Mouse (Mus musculus): ENCODE data around the gene Kif23.

The Kif23 gene

DNA sequence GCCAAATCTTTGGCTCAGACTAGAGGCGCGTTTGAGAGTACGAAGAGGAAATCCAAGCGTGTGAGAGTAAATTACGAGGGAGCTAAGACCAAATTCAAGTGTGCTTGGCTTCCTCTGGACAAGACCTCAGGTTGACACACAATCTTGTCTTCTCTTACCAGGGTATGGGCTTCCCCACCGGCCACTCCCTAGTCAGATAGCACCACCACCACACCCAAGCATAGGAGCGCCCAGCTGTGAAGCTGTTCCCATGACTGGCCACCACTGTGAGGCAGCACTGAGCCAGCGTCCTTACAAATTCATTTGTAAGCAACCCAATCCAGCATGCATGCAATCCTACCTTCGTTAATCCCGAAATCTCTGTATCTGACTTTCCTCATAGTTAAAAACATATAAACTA, 39.7 kb downstream of the Kif23 start:
- DNase-seq (ENCODE audit: low spot score in 2 of 2) = peak; percentile 35 to 52

DNA sequence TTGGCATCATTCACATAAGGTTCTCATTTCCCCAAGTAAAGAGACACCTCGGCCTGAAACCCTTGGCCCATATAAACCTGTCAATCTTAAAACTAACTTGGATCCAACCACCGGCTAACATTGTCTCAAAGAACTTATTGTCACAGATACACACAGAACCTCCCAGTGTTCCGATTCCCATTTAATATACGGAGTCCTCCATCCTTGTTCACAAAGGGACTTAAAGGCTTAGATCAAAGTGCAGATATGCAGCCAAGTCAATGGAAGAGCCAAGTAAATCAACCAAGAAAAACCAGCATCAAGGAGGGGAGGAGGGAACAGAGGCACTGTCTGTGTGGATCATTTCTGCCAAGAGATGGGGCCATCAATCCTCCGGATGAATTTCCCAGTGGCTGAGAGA, 41.0 kb downstream of the Kif23 start:
- no peak for DNase-seq (ENCODE audit: low spot score in 2 of 2)

DNA sequence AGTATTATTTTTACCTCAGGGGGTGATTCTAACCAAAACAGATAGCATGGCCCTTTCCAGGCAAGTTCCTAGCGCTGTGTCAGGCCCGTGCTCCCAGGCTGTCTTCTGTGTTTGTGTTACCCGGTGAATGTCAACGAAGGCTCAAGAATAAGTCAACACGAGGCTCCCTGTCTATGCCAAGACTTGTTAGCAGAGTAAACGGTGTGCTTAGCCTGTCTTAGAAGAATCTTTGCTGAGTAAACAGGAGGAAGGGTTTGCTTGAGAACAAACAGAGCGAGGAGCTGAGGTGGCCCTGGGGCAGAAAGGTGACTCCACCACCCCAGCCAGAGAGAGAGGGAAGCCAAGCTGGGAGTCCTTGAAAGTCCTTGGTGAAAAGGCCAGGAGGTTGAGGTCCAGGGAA, 42.4 kb downstream of the Kif23 start:
- DNase-seq (ENCODE audit: low spot score in 2 of 2) = no peak

DNA sequence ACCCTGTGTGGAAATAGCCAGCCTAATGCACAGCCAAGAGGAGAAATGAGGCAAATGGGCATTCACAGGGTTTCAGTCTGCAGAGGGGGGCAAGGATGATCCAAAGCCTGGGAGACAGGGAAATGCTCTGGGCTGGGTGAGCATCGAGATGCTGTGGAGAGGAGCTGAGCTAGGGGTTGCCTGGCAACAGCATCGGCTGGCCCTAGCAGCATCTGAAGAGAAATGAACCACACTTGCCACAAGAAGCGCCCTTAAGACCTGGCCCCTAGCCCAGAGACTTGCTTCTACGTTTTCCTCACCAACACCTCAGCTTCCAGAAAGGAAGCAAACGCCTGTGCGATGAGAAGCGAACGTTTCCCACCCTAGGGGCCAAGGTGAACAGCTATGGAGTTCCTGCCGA, 44.1 kb downstream of the Kif23 start:
- no peak for DNase-seq (ENCODE audit: low spot score in 2 of 2)

DNA sequence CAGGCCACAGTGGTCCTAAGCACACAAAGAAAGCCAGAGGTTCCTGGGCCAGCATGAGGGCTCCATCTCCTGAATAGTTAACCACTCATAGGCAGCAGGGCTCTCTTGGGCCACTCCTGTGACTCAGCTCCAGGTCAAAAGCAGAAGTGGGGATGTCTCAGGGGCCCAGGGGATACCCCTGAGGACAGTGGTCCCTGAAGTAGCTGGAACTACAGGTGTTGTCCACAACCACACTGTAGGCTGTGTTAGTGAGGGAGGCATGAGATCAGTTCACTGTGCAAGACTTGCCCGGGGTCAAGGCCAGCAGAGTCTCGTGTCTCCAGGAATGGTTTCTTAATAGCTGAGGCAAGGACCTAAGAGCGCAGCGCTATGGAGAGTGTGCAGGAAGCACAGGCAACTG, 45.0 kb downstream of the Kif23 start:
- DNase-seq (ENCODE audit: low spot score in 2 of 2) = no peak

DNA sequence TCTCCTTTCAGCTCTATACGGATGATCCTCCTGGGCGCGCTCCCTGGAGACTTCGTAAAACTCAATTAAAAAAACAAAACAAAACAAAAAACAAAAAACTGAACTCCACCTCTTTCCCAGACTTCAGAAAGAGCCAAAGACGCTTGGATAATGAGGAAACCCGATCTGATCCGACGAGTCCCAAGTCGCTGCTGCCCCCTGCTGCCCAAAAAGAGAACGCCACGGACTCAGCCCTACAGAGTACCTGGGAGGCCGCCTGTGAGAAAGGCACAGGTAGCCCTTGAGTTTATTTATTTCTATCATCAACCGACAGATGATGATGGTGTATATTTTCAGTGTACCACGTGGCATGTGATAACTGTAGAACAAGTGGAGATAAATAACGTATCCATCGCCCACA, 46.8 kb downstream of the Kif23 start:
- peak; percentile 53 to 67 for DNase-seq (ENCODE audit: low spot score in 2 of 2)

DNA sequence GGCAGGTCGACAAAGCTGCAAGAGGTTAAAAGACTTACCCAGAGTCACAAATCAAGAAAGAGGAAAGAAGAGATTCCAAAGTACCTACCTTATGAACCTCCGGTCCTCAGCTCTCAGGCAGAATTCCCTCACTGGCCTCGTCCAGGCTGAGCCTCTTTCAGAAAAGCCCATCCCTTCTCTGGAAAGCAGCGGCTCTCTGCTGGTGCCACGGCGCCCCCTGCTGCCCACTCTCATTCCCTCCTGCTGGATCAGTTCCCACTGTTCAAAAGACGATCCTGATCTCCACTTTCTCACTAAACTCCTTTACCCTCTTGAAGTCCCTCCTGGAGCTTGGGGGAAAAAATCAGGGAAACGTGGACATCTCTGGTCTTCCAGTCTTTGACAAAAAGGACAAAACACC, 48.2 kb downstream of the Kif23 start:
- DNase-seq (ENCODE audit: low spot score in 2 of 2) = peak; percentile 43 to 59

DNA sequence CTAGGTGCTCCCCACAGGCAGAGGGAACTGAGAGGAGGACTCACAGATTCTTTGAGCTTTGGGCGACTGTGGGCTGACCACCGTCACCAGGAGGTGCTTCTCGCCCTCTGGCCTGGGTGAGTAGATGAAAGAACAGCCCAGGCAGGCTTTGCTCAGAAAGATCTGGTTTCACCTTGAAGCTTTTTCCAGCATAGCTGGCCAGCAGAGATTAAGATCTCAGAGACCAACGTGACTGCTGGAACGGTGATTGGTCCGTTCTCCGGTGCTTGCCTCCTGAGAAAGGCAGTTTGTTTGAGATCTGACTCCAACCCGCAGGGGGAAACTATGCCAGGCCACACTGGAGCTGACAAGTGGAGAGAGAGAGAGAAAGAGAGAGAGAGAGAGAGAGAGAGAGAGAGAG, 51.6 kb downstream of the Kif23 start:
- no peak for DNase-seq (ENCODE audit: low spot score in 2 of 2)

DNA sequence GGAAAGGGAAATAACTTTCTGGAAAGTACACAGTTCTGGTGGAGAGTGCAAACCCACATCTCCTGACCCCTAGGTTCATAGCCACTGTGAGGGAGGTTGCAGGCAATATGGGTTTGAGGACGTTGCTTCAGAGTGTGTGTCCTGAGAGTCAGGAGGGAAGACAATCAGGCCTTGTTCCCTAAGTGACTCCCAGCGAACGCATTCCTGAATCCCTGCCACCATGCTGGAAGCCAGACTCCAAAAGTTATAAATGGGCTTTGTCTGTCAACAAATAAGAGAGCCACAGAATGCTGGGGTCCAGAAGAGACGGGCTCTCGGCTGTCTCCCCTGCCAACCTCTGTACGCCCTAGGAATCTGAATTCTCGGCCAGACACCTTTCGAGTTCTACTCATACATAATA, 56.7 kb downstream of the Kif23 start:
- no peak for DNase-seq (ENCODE audit: low spot score in 2 of 2)

DNA sequence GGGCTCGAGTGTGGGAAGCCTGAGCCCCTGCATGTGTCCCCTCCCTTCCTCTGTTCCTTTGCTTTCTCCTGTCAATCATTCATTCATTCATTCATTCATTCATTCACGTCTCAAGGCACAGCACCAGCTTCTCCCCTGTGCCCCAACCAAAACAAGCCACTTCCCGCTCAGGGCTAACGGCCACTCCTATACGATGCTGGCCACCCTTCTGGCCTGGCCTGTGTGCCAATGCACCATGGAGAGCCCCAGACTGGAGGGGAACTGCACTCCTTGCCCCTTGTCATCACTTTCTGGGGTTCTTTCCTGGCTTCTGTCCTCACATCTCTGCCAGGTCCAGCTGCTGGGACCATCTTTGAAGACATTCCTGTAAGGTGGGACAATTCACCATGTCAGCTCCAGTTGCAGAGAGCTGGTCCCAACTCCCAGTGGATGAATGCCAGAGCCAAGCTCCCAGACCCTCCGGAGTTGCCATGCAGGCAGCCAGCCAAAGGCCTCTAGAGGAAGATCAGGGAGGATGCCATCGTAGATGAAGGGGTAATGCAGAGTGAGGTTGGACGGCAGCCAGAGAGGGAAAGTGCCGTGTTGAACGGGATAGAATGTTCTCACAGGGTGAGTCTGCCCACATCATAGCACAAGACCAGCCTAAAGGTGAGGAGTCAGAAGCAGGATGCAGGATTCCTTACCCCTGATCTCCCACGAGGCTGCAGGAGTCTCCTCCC, 58.8 kb downstream of the Kif23 start:
- DNase-seq (ENCODE audit: low spot score in 2 of 2) = no peak

DNA sequence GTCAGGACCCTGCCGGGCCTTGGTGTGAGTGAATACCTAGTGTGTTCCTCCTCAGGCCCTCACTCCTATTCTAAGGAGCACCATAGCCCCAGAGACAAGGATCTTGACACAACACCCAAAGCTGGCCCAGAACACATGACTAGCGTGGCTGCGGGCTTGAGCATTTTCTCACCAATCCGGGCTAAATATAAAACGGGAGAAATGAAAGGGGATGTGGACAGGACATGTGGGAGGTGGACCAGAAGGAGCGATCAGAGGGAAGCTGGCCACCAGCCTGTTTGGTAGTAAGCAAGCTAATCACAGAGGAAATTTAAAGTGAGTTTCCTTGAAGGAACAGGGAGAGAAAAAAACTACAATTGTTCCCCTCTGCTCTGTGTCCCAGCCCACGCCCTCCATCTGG, 60.6 kb downstream of the Kif23 start:
- no peak for DNase-seq (ENCODE audit: low spot score in 2 of 2)

DNA sequence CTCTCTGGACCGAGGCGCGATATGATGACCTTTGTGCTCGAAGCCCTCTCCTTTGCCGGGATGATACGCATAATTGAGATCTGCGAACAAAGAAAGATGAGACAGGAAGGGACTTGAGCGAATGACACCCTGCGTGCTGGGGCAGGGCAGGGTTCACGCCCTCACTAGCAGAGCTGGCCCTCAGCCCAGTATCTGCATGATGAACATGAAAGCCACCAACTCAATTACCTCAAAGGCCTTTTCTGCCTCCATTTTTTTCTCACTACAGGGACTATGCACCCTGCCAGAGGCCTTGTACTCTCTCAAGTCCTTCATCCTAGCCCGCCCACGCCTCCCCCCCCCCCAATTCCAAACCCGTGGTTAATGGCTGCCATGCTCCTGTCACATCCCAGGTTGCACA, 61.6 kb downstream of the Kif23 start:
- DNase-seq (ENCODE audit: low spot score in 2 of 2) = no peak

DNA sequence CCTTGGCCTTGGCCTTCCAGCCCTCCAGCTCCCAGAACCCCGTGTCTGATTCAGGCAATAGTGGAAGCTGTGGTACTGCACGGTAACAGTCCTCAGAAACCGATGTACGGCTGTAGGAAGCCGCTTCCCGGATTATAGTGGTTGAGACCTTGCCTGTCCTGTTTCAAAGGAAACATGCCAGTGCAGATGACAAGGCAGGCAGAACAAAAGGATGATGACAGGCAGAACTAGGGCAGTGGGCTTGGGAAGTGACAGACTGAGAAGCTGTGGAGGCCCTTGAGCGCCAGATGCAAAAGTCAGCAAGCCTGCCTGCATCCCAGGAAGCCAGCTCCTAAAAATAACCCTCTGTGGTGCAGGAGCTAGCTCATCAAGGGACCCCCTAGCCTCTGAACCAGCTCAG, 62.2 kb downstream of the Kif23 start:
- no peak for DNase-seq (ENCODE audit: low spot score in 2 of 2)

DNA sequence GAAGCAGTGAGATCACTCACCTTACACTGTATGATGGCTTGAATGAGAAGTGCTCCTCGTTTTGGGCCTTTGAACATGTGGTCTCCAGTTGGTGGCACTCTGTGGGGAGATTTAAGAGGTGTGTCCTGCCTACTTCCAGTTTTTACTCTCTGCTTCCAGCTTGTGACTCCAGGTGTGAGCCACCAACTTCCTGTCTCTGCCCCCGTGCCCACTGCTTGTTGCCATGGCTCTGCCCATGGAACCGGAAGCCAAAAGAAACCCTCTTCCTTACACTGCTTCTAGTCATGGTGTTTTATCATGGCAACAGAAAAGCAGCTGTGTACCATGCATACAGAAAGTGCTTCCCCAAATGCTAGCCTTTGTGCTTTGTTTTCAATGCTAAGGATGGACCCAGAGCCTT, 64.4 kb downstream of the Kif23 start:
- DNase-seq (ENCODE audit: low spot score in 2 of 2) = no peak

DNA sequence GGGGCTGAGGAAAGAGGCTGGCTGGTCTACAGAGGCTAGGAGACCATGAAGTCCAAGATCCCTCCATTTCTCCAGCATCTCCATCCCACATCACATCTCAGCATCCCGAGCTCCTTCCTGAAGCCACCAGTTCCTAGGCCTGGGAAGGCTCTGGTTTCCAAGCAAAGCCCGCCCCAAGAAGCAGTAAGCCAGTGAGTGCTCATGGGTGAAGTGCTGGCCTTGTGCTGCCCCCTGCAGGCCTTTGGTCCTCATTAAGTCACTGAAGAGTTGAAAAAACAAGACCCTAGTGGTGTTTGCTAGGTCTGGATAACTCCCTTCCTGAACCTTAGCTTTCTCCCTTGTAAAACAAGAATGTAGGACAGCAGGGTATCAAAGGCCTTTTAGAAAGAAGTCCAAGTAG, 67.7 kb downstream of the Kif23 start:
- DNase-seq (ENCODE audit: low spot score in 2 of 2) = peak in 1 of 2 experiments; percentile 34

DNA sequence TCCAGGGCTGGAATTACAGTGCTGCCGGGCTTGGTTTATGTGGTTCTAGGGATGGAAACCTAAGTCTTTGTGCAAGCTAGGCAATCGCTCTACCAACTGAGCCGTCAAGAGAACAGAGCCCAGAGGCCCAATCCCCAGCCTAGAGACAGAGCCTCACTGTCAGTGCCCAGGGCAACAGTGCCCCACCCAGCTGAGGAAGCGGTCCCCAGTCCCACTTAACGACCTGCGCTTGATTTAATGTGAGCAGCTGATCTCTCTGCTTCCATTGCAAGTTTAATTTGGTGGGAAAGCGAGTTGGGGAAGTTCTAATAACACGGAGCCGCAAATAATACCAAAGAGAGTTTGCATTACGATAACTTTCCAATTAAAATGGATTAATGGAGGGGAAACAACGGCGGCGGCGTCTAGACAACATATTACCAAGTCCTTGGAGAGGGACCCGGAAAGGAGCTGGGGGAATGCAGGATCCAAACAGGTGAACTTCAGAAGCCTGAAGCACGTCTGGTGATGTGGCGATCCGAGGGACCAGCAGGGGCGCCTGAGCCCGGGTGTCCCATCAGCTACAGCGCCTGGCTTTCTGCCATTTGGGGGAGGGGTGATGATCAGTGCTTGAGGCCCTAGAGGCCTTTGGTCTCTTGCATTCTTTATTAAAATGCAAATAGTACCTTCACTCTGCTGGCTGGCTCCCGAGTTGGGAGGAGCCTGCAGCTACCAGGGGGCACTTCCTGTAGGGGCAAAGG, 69.0 kb downstream of the Kif23 start:
- DNase-seq (ENCODE audit: low spot score in 2 of 2) = no peak

DNA sequence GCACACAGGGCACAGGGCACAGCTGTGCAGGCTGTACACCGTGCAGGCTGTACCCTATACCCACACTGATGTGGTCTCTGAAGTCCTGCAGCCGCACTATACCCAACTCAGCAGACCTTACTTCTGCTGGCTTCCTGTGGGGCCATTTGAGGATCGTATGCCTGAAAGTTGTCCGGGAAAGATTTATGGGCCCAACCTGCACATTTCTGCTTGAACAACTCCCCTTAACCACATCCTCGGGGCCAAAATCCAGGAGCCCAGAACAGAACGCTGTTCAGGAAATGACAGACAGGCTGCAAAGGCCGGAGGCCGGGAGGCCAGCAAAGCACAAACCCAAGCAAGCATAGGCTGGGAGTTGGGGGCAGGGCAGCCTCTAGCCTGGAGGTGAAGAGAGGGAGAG, 73.2 kb downstream of the Kif23 start:
- DNase-seq (ENCODE audit: low spot score in 2 of 2) = no peak

DNA sequence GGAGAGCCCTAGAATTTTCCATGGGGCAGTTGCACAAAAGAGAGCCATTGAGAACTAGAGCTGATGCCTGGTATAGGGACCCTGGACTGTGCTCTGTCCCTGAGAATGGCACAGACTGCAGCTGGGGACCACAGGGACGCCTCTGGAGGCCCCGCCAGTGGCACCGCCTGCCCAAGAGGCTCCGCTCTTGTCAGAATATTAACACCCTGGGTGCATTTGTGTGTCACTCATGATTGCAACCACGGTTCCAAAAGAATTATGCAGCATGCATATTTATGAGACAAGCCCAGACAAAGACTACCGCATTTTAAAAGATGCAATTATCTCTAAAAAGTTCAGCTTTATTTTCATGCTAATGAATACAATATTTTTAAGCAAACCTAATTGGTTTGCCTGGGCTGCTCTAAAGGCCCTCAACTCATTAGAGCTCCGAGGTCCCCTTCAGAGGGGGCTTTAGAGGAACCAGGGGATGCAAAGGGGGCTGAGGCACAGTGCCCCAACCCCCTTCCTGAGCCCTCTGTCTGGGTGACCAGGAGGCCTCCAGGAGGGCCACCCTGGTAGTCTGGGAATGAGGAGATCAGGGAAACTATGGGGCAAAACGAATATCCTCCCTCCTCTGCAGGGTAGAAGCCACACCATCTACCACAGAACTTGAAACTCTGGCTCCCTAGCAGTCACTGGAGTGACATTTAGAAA, 74.2 kb downstream of the Kif23 start:
- DNase-seq (ENCODE audit: low spot score in 2 of 2) = no peak

DNA sequence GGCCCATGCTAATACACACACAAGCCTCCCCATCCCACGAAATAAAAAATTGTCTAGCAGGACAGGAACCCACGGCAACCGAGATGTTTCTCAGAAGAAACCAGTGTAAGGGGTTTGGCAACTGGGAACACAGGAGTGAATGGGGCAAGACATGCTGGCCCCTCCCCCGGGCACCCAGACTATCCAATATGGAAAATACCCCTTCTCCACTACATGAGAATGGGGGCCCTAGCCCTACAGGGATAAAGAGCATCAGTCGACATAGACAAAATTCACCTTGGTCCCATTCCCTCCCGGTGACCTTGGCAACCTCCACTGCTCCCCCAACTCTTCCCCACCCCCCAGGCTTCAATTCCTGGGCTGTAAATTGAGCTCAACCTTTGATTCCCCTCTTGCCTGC, 74.7 kb downstream of the Kif23 start:
- no peak for DNase-seq (ENCODE audit: low spot score in 2 of 2)

DNA sequence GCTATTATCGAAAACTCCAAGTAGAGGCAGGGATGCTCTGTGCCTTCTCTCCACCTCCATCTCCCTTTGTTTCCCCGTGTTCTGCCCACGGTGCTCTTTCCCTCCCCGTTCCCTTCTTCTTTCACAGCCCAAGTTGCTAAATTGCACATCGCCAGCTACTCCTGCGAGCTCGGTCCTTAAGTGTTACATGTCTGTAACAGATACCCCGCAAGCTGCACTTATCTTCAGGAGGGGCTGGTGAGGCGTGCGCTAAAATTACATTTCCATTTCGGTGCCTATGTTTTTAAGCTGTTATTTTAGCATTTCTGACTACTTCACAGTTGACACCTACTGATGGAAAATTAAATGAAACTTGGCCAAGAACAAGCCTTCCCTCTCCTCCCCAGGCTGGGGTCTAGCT, 78.9 kb downstream of the Kif23 start:
- no peak for DNase-seq (ENCODE audit: low spot score in 2 of 2)

Measured in spleen, postnatal 14 days (tissue).